Mouse (Mus musculus) adrenal gland, postnatal 36 days (tissue): ENCODE results near the gene Hoxb2. TPM values are rescaled to one million over a fixed set of nuclear protein-coding genes. Genes with fewer than 3 reads are reported as not detected.

Experiments
- DNase-seq, 2 experiments: peaks; one replicate each; pipeline ENCODE4 v3.0.0; 2021; ENCODE audit warnings: mixed read lengths in 1 of 2
- total RNA-seq, 2 experiments: library from RNA; stranded (reverse); gene quantifications; 2 replicates each; pipeline ENCODE4 v1.2.3; 2021

Gene Hoxb2
- total RNA-seq, 2 experiments from 2014 or later: 20.0 to 21.8 TPM

DNA sequence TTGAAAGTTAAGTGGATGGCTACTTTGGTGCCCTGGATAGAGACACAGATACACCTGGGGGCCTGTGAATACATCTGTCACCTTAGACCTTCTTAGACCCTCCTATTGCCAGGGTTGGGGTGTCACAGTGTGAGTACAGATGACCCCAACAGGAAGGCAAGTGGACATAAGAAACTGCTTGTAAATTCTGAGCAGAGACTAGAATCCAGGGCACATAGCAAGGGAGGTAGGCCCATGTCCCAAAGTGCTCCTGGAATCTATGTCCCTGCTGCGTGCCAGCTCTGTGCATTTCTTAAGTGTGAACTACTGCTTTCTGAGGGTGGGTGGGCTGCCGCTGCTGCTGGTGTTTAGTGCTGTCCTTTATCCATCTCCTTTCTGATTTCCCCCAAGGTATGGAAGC is 466 bp downstream of the Hoxb2 start:
- DNase-seq: peak in 1 of 2 experiments; percentile 8

DNA sequence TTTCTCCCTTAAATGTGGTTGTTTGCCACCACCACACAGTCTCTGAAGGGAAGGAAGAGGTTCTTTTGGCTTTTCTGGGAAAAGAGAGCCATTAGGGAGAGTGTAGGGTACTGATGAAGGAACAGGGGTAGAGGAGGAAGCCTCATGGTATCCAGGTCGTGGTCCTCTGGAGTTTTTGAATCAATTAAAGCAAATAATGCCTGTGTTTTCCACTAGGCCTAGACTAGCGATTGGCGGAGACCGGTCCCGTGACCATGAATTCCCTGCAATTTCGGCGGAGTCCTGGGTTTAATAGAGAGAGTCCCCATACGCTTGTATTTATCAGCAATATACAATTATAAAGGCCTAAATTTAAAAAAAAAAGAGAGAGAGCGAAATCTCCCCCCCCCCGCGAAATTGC is 987 bp downstream of the Hoxb2 start:
- peak; percentile 65 to 69 for DNase-seq

DNA sequence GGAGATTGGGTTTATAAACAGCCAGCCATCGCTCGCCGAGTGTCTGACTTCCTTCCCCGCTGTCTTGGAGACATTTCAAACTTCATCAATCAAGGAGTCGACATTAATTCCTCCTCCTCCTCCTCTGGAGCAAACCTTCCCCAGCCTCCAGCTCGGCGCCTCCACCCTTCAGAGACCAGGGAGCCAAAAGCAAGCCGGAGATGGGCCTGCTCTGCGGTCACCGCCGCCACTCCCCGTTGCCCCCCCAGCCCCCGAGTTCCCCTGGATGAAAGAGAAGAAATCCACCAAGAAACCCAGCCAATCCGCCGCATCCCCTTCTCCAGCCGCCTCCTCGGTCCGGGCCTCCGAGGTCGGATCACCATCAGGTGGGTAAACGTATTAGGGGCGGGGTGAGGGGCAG is 1.5 kb downstream of the Hoxb2 start:
- DNase-seq: peak; percentile 77 to 79

DNA sequence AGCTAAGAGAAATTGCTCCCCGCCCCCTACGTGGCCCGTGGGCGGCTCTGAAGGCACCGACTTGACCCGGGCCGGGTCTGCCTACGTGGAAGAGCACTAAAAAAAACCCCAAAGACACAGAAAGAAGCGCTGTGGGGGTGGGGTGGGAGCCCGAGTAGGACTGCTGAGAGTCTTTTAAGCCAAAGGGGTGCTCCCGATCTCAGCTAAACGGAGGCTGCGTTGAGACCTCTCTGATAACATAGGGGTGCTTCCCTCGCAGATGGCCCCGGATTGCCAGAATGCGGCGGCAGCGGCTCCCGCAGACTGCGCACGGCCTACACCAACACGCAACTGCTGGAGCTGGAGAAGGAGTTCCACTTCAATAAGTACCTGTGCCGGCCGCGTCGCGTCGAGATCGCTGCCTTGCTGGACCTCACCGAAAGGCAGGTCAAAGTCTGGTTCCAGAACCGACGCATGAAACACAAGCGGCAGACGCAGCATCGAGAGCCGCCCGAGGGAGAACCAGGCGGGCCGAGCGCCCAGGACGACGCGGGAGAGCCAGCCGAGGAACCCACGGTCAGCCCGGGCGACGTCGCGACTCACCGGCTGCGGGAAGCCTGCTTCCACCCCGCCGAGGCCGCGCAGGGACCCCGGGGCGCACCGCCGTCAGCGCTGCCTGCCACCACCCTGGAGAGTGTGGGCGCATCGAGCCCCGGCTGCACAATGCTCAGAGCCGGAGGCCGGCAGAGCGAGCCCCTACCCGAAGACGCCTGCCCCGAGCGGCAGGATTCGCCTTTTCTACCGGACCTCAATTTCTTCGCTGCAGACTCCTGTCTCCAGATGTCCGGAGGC is 2.6 kb downstream of the Hoxb2 start:
- peak; percentile 70 to 82 for DNase-seq

DNA sequence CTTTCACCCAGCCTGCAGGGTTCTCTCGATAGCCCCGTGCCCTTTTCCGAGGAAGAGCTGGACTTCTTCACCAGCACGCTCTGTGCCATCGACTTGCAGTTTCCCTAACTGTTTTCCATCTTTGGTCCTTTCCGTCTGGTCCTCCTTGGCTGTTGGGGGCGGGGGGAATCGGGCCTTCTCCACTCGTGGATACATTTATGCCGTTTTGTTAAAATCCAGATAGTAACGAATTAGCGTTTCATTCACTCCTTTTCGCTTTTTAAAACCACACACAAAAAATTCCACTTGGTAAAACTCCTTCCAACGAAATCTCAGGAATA is 3.2 kb downstream of the Hoxb2 start:
- DNase-seq: no peak

DNA sequence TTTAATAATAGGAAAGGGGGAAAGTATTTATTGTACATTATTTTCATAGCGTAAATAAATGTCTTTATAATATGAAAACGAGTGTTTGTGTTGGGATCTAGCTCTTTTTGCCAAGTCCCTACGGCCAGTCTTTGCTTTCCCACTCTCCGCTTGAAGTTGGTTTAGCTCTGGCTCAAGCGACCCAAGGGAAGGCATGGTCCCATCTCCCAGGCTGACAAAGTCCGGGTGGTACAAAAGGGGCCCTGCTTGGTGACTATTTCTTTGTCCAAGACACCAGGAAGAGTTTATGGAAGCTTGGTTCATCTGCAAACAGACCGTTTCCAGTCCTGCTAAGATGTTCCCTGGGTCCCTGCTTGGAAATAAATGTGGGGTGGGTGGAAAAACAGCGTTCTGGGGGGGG is 3.6 kb downstream of the Hoxb2 start:
- peak in 1 of 2 experiments; percentile 37 for DNase-seq

DNA sequence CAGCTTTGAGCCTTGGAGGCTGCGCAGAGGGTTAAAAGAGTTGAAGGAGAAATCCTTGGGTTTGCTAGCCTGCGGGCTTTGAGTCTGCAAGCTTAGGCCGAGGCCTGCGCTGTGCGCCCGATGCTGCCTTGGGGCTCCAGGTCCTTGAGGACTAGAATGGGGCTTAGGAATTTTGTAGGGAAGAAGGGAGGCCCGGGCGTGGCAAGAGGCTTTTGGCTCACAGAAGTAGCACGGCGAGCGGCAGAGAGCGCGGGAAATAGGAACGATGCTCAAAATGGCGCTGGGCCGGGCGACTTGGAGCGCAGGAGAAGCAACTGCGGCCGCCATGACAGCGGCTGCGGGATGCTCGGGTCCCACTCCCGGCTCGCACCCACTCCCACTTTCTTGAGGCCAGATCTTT is 4.1 kb downstream of the Hoxb2 start:
- DNase-seq: peak; percentile 73 to 74

DNA sequence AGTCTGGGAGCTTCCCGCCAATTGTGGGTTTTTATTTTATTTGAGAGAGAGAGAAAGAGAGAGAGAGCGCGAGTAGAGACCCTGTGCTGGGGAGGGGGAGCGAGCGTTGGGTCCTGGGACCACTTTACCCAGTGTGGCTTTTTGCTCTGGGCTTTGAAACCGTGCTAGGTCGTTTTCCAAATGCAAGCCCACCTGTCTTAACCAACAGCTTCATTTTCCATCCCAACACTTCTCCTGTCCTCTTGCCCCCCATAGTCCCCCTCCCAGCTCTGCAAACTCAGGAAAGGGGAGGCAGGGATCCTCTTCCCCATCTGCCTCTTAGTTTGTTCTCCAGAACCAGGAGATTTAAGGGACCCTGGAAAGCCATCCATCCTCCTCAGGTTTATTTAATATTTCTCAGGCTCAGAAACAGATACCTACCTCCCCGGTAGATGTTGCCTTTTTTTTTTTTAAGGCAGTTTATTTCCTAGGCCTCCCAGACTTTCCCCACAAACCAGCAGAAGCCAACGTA is 4.5 kb downstream of the Hoxb2 start:
- DNase-seq: no peak

DNA sequence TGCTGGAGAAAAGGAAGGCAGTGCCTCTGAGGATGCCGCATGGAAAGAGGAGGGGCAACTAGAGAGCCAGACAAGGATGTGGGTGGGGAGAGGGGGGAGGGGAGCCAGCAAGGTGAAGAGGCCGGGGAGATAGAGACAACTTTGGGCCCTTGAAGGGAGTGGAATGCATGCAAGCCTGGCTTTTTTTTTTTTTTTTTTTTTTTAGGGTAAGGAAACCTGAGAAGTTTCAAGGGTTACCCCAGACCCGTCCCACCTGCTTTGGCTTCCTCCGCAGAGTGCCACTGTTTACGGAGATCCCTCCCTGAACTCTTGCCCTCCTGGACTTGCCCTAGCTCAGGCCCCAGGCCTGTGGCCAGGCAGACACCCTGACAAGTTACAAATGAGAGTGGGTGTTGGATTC is 13.5 kb downstream of the Hoxb2 start:
- DNase-seq: no peak

DNA sequence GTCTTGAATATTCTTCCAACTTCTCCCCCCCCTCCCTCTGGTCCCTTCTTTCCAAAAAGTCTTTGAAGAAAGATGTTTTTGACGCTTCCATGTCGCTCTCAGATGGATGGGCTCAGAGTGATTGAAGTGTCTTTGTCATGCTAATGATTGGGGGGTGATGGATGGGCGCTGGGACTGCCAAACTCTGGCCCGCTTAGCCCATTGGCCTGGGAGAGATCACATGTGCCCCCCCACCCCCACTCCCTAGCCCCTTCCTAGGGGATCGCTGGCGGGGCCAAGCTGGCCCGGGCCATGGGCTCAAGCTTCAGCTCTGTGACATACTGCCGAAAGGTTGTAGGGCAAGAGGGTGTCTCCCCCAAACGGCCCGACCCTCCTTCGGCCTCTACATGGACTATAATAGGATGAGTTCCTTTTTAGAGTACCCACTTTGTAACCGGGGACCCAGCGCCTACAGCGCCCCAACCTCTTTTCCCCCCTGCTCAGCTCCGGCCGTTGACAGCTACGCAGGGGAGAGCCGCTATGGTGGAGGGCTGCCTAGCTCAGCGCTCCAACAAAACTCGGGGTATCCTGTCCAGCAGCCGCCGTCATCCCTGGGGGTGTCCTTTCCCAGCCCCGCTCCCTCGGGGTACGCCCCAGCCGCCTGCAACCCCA is 15.2 kb downstream of the Hoxb2 start, which contains the start of gene Hoxb1:
Gene Hoxb1, plus strand, starts transcription at position 312 of the 651 bp plus-strand sequence.
- no peak for DNase-seq

DNA sequence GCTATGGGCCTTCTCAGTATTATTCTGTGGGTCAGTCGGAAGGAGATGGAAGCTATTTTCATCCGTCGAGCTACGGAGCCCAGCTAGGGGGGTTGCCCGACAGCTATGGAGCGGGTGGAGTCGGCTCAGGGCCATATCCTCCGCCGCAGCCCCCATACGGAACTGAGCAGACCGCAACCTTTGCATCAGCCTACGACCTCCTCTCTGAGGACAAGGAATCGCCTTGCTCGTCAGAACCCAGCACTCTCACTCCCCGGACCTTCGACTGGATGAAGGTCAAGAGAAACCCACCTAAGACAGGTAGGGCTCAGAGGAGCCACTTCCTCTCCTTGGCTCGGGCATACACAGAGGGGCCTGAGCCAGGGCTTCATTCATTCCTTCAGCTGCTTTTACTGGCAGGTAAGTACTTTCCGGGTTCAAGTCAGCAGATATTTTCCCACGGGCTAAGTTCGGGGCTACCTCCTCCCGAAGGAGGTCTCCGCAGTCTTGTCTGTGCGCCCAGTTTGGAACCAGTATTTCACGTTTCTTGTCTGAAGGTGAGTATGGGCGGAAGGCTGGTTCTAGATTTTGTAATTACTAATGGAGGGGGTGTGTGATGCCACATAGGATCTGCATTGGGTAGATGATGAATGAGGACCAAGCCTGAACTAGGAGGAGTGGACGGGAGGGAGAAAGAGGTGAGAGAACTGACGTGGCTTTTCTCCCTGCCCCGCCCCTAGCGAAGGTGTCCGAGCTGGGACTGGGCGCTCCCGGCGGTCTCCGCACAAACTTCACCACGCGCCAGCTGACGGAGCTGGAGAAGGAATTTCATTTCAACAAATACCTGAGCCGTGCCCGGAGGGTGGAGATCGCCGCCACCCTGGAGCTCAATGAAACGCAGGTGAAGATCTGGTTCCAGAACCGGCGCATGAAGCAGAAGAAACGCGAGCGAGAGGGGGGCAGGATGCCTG is 16.0 kb downstream of the Hoxb2 start:
- peak in 1 of 2 experiments; percentile 27 for DNase-seq

DNA sequence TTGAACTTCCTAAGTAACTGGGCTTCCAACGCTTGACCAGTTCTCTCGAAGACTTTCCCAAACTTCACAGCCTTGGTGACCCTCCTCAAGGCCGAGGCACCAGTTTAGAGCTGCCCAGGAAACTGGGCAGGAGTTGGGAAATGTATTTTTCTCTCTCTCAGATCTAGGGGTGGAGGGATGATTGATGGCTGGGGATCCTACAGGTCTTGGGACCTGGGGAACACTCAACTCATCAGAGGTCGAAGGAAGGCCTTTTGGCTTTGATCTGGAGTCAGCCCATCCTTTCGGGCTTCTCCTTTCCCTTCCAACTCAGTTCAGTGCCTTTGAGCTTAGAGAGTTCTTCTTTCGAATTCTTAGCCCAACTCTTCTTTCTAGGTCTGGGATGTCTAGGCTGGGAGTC is 16.8 kb downstream of the Hoxb2 start:
- DNase-seq: no peak

DNA sequence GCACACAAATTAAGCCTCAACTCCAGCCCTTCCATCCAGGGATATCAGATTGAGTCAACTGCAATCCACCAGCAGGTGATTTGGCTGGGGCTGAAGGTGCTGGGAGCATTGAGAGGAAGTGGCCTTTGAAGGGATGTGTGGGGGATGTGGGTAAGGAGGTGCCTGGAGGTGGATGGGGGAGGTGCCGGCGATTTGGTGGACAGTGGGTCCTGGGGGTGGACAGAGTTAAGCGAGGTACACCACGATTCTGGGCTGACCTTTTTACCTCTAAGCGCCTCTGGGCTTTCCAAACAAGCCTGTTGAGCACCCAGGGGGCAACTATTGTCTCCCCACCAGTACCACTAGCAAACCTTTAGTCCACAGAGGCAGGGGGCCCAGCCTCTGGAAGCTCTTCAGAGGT is 18.4 kb downstream of the Hoxb2 start:
- no peak for DNase-seq

DNA sequence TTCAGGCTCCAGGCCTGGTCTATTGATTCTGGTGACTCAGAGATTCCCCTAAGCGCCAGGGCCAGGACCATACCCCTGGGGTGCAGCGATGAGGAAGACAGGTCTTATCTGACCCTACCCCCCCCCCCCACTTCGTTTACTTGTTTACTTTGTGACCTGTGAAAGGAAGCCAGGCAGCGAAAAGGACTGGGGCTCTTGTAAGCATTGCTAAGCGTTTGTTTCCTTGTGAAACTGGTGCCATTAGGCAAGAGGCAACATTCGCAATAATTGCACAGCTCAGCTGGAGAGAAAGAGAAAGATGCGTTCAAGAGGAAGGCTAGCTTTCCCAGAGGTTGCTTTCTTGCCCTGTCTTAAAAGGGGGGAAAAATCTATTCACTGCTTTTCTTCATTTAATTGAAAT is 18.8 kb downstream of the Hoxb2 start:
- DNase-seq: no peak

DNA sequence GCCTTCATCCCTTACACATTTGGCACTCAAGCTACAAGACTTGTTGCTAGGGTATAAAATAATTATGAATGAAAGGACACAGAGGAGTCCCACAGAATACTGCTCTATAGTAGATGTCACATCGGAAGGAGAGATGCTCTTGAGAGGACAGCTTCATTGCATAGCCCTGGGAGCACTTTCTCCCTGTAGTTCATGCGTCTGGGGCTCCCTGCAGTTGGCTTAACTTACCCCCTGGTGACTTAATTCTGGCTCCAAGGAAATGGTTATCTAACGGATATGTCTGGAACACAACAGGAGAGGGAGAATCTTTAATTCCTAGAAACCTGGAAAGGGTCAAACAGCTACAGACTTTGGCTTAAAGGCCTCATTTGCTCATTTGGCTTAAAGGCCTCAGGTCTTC is 21.4 kb downstream of the Hoxb2 start:
- no peak for DNase-seq

DNA sequence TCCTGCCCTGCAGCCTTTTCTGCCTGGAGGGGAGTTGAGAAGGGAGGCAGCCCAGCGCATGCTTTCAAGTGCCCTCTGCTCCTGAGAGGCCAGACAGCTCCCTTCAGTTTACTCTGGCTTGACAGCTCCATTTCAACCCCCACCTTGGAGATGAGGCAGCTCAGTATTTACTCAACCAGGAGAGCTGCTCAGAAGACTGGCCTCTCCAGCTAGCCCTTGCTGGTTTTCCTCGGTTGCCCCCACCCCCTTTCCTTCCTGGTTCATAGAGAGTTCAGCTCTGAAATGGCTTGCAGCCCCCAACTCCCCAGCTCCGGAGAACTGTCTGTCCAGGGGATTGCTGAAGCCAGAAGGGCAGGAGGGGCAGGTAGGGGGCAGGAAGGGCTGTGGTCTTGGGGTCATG is 22.2 kb downstream of the Hoxb2 start:
- no peak for DNase-seq

DNA sequence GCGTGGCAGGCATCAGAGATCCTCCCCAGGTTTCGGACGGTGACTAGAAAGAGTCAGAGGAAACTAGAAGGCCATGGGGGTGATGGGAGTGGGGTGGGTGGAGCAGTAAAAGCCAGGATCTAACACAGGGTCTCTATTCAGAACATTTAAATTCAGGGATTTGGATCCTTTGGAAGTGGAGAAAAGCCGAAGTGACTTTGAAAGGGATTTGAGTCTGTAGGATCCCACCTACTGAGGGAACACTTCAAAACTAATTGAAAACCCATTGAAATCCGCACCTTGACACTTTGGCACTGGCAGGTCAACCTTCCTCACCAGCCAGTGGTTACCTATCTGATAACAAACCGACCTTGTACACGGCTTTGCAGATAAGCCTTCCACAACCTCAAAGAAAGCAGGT is 24.5 kb downstream of the Hoxb2 start:
- no peak for DNase-seq

DNA sequence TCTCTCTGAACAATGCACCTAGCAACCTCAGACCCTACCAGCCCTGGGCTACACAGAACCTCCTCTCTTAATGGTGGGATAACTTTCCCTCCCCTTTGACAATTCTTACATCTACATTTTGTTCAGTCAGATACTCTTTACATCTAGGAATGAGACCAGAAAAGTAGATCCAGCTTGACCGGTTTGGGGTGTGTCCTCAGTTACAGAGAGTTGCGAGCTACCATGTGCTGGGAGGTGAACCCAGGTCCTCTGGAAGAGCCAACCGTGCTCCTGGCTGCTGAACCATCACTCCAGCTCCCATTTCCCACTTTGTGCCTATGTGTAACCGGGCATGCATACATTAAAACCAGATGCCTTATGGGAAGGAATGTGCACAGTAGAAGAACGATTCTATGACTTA is 33.1 kb downstream of the Hoxb2 start:
- no peak for DNase-seq

DNA sequence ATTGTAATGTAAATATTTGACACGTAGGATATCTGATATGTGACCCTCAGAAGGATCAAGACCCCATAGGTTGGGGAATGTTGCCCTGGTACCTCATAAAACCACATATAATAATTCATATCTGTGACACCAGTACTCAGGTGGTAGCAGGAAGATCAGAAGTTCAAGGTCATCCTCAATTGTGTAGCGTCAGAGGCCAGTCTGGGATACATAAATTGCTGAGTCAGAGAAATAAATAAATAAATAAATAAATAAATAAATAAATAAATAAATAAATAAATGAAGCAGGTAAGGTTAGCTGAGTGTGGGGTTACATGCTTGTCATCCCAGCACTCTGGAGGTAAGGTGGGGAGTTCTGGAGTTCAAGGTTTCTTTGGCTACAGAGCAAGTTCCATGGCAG is 37.3 kb downstream of the Hoxb2 start:
- no peak for DNase-seq

DNA sequence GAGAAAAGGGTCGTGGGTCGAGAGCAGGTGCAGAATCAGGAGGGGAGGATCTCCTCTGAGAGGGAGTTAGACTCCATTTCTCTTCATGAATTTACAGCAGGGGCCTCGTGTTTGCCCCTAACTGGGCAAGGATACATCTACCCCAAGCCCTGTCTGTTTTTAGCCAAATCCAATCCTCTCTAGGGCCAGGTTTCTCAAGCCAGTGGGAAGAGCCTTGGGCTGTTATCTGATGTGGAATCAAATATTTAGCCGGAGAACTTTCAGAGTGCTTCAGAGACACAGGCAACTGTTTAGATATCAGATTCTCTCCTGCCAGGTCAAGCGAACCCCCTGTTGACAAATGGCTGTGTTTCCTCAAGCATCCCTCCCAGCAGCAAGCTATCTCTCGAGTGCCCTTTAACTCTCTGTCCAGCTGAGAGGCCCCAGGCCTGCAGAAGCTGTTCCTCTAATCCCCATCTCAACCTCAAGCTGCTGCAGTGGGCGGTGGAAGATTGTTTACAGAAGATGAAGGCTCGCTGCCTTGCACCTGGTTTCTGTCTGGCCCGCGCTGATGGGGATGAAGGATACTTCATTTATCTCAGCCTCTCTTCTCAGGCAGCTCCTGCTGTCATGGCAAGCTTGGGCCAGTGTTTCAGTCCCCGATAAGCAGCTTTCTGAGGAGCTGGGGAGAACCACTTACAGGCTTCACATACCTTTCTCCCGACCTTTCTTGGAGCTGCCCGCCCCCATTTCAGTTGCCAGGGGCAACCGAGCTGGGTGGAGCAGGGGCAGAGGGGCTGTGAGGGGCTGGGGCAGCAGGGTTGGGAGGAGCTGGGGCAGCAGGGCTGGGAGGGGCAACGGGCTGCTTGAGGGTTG is 46.7 kb downstream of the Hoxb2 start:
- DNase-seq: no peak

DNA sequence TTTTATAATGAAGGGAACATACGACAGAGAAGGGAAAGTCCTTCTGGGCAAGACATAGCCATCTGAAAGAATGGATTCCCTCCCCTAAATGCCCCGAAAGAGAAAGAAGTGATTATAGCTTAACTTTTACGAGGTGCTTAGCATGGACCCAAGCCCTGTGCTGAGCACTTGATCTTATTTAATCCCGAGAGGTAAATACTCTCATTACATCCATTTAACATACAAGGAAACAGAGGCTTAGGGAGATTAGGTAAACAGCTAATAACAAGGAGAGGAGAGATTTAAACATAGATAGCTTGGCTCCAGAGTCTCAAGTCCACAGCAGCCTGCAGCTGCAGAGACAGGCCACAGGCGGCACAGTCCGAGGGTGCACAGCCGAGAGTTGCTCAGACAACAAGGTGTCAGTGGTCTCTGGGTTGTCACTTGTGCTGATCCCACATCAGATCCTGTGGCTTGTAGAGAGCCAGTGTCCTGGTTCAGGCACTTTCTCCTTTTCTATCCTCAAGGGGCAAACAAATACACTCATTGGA is 47.5 kb downstream of the Hoxb2 start:
- DNase-seq: no peak
